Mouse (Mus musculus) myocyte (in vitro differentiated cells): ENCODE measurements around the gene Arhgap15.

ENCODE experiments used
- E2F4 ChIP-seq: IDR thresholded peaks from one replicate; pipeline ENCODE4 v1.6.1; 2011; ENCODE audit warnings: mild to moderate bottlenecking, control low read depth, moderate library complexity; ENCODE audit not compliant: insufficient read depth
- MAX ChIP-seq: IDR thresholded peaks from one replicate; pipeline ENCODE4 v1.6.1; 2011; ENCODE audit warnings: low read depth, mild to moderate bottlenecking, control low read depth
- POLR2A ChIP-seq: IDR thresholded peaks from one replicate; pipeline ENCODE4 v1.6.1; 2011; ENCODE audit warnings: low read depth, mild to moderate bottlenecking, control low read depth, moderate library complexity; ENCODE audit not compliant: insufficient read length
- USF1 ChIP-seq: IDR thresholded peaks from one replicate; pipeline ENCODE4 v1.6.1; 2011; ENCODE audit warnings: low read depth, mild to moderate bottlenecking, control low read depth, moderate library complexity

DNA sequence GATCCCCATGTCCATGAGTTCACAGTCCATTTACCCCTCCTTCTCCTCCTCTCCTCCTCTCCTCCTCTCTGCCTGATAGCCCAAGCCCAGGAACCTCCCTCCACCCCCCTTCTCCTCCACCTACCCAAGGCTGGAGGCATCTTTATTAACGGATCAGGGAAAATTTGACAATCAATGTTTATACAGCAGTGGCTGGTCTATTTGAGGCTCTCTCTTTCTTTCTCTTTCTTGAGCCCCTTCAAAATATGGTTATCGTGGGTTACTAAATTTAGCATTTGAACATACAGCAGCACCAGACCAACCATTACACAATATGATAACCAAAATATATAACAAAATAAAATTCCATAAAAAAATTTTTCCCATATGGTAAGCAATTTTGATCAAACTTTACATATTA is 335.8 kb downstream of the Arhgap15 start:
- TF ChIP-seq POLR2A, result no peak
- no peak for TF ChIP-seq USF1
- TF ChIP-seq E2F4, result no peak
- TF ChIP-seq MAX, result no peak
